Mouse (Mus musculus) heart, postnatal 4 days (tissue): ENCODE results near the gene Igfbp1. TPM values are rescaled to one million over a fixed set of nuclear protein-coding genes. Genes with fewer than 3 reads are reported as not detected.

Experiments
- DNase-seq: peaks from one replicate; pipeline ENCODE4 v3.0.0; 2021
- total RNA-seq, 2 experiments: library from RNA; stranded (reverse); gene quantifications; 2 replicates each; pipeline ENCODE4 v1.2.3; 2021

Igfbp1 gene
- total RNA-seq, result not detected

DNA sequence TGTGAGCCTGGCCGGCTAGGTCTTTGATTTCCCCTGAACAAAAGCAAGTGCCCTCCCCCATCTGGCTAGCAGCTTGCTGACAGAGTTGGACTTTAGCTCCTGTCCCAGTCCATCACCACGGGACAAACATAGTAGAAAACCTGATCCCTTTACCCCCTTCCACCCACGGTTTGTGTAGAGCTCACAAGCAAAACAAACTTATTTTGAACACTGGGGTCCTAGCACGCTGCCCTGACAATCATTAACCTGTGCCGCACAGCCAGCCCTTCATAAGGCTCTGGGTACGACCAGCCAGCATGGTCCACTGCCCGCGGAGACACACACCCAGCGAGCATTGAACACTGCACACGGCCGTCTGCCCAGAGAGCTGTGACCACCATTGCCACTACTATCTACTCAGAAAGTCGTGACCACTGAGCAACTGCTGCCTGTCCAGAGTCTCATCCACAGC lies at the start of gene Igfbp1:
Gene Igfbp1 (plus strand): TSS at position 292 of the 451 bp plus-strand sequence.
- DNase-seq, result no peak

DNA sequence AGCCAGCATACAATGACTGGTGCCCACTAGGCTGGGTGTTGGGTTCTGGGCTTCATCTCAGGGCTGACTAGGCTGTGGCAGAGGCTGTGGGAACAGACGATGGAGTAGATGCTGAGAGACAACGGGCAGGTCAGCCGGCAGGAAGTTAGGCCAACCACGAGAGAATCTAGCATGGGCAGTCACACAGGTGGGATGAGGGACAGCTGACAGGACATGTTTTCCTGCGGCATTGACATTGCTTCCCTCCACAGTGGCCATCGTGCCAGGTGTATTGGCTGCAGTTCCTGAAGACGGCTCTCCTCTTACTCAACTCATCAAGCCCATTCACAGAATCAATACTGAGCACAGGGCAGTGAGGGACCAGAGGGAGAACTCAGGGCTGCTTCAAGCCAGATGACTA lies 49.6 kb upstream of the Igfbp1 start:
- no peak for DNase-seq

DNA sequence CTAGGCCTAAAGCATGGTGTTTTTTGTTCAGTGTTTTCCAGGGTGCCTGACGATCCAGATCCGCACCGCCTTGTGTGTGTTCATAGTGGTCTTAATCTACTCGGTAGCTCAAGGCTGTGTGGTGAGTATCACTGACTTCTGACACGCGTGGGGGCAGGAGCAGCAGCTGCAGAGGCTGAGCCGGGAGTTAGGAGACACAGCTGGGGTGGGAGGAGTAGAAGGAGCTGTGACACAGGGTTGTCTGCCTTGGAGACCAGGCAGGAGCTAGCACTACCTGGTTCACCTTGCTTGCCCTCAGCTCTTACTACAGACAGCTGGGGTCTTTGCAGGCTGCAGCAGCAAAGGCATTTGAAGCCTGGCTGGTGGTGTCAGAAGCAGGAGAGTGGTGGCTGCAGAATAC lies 48.1 kb upstream of the Igfbp1 start:
- no peak for DNase-seq

DNA sequence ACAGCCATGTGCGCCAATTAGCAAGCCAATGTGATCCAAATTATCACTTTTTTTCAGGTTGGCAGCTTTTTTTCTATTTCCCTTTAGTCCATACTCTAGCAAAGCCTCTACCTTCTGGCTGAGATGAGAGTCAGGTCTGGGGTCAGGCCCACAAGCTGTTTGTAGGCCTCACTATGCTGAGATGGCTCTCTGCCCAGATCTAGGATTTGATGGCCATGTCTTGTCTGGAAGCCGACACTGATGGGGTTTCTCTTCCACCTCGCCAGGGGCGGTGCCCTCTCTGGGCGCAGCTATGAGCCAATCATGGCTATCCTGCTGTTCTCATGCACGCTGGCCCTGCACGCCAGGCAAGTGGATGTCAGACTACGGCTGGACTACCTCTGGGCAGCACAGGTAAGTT lies 47.1 kb upstream of the Igfbp1 start:
- DNase-seq, result no peak

DNA sequence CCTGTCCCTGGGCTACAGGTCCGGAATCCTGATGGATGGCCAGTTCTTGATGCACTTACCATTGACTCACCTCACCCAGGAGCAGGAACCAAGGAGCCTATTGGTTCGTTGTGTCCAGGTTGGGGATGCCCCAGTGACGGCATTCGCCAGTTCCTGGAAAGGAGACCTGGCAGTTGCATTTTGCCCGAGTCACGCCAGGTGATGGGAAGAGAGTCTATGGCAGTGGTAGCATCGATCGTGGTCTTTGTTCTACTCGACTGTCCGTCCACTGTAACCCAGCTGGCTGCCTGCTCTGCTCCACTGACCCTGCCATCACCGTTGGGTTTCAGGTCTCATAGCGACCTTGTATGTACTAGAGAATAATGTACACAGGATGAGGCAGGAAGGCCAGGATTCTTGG lies 45.2 kb upstream of the Igfbp1 start:
- DNase-seq, result no peak

DNA sequence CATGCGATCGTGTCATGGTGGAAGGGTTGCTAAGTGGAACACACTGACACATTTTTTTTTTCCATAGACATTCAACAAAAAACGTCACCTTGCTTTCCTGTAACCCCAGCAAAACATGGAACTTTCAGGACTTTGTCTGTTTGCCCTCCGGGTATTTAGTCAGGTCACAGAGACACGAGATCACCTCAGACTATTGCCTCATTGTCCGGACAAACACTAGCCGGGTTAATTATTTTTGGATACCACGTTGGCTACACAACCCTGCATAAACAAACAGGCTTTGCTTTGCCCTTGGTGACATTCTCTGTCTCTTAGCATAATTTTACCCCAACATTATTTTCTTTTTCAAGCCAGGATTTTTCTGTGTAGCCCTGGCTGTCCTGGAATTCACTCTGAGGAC lies 44.5 kb upstream of the Igfbp1 start:
- DNase-seq, result no peak

DNA sequence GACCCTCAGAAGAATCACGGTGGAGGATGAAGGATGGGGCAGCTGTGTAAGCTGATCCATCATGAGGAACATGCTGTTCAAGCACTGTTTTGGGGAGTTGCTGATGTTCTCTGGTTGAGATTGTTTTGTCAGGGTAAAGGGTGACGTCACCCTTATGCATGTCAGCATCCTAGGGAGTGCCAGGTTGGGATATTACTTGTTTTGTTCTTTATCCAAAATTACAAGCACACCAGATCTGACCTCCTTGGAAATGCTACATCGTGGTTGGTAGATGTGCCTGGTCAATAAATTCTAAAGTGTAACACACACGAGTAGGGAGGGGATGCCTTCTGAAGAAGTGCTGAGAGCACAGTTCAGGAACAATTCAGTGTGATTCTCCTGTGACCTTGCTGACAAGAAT lies 41.2 kb upstream of the Igfbp1 start:
- no peak for DNase-seq

DNA sequence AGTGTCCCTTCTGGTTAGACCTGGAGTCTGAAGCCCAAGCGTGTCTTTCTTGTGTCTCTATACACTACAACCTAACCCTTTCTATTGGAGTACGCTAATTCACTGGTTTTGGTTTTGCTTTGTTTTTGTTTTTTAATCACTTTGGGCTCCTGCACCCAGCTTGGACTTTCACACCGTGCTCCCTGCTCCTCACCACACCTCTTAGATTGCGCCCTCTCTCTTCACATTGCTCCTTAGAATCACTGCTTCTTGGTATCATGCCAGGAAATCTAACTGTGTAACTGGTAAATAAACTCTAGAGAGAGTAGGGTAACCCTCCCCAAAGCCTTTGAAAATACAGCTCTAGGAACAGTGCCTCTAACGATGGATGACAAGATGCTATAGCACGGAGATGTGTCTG lies 39.4 kb upstream of the Igfbp1 start:
- no peak for DNase-seq

DNA sequence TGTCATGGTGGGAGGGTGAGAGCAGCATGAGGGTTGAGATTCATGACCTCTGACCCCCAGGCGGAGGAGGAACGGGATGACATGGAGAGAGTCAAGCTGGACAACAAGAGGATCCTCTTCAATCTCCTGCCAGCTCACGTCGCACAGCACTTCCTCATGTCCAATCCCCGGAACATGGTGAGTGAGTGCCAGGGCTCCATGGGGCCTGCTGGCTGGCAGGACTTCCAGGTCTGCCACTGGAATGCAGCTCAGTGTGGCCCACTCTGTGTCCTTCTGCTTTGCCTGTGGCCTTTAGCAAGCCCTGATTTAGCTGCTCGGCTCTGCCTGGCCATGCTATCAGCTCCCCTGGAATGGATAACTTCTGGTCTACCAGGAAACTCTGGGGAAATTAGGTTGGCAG lies 37.4 kb upstream of the Igfbp1 start:
- DNase-seq, result no peak

DNA sequence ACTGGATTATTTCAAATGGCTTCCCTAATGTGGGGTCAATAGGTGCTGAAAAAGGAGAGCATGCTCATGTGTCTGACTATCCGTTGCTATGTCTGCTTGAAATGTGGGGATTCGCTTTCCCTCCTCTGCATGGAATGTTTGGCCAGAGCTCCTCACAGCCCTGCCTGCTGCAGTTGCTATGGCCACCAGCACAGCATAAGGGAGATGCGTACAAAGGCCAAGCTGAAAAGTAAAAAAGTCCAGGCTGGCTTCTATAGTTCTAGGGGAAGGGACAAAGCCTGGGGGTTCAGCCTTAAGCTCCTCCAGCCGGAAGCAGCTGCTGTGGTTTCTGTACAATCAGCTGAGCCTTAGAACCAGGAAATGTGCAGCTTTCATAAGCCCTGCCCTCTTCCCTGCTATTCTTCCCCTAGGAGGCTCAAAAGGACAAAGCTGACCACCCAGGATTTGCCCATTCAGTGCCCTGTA lies 36.9 kb upstream of the Igfbp1 start:
- DNase-seq, result peak; percentile 9

DNA sequence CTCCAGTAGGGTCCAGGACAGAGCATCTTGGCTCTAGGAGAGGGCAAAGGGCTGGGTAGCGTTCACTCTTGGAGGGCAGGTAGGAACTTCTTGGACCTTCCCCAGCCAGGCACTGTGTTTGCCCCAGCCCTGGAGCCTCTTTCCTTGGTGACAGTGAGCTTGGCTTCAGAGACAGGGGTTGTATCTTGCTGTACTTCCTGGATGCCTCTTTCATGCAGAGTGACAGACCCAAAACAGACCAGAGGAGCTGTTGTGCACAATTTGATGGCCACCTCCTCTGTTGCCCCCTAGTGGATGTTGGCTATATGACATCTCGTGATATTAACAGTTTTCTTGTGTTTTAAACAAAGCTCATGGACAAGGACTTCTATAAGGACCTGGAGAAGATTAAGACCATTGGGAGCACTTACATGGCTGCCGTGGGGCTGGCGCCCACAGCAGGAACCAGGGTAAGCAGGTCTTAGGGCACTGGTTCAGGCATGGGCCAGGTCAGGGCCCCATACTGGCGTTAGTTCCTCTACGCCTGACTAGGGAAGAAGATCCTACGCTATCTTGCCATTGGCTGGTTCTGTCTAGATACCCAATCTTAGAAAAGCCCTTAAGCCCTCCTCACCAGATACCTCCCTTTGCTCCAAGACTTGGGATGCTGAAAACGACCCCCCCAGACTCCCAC lies 35.9 kb upstream of the Igfbp1 start:
- peak; percentile 30 for DNase-seq

DNA sequence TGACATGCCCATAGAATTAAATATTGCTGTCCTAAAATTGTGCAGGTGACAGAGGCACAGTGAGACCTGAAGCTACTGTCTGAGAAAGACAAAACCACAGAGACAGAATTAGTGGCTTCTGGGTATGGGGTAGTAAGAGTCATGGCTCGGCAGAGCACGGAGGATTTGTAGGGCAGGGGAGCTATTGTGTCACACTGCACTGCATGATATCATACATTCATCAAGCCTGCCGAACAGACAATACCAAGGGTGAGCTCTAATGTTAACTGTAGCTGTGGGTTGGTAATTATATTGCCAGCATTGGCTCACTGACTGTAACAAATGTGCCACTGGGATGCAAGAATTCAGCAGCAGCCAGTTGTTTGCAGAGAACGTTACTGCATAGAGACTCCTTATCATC lies 33.2 kb upstream of the Igfbp1 start:
- no peak for DNase-seq

DNA sequence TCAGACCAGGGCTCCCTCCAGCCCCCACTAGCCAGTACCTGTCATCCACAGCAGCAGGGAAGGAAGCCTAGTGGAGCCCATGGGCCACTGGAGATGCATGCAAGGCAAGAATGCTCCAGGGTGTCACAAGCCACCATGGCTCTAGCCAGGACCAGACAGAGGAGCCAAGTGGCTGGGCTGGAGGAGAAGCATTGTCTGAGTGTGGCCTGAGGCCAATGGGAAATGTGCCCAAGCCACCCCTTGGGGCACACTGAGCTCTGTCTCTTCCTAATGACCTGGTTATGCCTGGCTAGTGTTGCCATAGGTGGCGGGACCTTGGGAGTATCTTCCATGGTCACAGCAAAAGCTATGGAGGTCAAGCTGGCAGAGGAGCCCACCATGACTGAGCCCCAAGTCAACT lies 27.9 kb upstream of the Igfbp1 start:
- no peak for DNase-seq

DNA sequence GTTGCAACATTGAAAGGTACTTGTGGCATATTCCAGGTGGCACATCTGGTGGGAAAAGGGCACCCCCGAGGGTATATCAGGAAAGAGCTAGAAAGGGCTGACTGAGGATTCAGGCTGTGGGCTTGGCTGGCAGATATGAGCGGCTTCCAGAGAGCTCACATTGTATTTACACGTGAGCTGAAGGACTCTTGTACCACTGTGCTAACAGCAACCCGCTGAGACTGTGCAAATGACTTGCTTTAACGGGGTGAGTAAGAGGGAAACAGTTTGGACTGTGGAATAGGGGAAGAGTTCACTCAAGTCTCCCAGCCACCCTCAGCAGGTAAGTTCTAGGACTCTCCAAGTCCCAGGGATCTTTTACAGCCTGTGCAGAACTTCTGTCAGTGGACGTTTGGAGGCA lies 23.9 kb upstream of the Igfbp1 start:
- no peak for DNase-seq

DNA sequence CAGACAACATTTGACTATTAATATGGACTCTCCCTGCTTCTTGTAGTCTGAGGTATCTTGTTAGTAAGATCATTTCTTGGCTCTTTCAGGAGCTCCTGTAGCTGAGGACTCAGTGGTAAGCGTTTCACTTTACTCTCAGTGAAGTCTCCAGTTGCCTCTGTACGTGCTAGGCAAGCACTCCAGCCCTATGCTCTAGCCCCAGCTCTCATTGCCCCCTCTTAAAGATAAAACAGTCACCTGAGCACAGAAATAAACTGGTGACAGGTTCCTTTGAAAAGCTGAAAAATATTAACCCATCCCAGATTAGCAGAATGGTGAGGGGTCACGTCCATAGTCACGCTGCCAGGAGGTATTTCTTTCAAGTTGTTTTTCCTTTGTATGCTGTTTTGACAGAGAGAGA lies 18.9 kb upstream of the Igfbp1 start:
- DNase-seq, result no peak

DNA sequence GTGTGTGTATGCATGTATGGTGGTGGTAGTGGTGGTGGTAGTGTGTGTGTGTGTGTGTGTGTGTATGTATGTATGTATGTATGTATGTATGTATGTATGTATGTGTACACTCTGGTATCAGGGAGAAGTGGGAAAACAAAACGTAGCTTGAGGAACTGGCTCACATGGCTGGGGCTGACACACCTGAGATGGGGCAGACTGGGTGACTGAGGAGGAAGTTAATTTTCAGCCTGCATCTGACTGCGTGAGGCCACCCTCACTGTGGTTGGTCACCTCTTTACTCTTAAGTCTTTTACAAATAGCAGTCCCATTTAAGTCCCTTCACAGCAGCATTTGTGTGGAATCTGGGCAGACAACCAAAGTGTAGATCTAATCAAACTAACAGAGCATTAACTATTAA lies 18.3 kb upstream of the Igfbp1 start:
- no peak for DNase-seq

DNA sequence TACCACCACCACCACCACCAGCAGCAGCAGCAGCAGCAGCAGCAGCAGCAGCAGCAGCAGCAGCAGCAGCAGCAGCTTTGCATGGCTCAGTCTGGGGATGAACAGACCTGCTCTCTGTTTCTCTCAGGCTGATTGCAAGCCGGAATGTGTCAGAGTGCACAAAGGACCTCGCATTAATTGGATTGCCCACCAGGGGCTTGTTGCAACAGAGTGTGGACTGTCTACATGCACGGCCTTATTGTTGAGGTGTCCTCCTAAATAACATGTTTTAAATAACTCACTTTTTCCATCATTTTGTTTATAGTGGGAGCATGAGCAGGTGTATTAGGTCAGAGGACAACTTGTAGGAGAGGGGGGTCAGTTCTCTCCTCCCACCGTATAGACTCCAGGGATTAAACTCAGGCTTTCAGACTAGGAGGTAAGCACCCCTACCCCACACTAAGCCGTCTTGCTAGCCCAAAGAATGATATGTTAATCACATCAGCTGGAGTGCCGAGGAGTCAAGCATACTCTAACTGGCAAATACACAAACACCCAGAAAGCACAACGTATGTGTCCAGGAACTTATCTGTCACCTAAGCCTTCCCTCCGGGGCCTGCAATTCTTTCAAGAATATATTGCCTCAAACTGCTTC lies 15.1 kb upstream of the Igfbp1 start:
- no peak for DNase-seq

DNA sequence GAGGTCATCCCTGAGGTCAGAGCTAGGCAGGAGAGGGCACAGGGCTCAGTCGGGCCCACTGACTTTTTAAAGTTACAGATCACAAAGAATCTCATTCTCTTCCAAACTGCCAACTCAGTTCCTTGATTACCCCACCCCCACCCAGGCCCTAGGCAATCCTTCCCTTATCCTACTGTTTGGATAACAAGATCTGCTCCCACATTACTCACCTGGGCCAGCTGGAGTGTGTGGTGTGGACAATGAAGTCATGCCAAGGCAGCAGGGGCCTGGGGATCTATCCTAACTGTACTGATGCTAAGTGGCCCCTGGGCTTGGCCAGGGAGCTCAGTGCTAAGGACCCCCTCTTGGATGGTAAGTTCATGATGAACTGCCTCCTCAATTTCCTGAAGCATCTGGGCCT lies 13.2 kb upstream of the Igfbp1 start:
- no peak for DNase-seq

DNA sequence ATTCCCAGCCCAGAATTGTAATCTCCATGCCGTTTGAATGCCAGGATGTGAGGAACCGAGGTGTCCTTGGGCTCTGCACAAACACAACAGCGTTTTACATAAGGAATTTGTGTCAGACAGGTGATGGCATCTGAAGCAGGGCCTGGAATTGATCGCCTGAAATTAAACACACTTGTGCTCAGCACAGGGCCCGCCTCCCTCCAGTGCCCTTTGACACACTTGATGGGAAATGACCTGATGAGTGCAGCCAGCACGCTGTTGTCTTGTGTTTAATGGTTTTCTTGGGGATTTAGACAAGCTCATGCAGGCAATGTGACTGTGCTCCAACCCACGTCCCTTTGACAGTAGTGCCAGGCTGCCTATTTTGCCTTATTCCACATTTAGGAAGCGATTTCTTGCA lies 10.1 kb upstream of the Igfbp1 start:
- DNase-seq, result no peak

DNA sequence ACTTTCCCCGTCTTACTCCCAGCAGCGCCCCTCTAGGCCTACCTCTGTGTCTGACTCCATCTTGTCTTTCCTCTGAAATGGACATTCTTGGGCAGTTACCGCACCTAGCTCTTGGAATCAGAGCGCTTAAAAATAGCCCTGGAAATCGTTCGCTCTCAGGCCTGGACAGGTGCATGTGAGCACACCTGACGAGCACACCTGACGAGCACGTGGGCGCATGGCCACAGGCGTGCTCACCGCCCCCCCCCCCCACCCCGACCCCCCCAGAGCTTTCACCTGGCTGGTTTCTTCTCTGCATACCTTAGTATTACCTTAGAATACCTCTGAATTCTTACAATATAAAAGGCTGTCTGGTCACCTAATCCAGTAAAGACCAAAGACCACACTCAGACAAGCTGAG lies 9.1 kb upstream of the Igfbp1 start, which contains the start of gene Gm11985:
Gene Gm11985 (minus strand): TSS at position 101 of the 400 bp plus-strand sequence.
- no peak for DNase-seq

DNA sequence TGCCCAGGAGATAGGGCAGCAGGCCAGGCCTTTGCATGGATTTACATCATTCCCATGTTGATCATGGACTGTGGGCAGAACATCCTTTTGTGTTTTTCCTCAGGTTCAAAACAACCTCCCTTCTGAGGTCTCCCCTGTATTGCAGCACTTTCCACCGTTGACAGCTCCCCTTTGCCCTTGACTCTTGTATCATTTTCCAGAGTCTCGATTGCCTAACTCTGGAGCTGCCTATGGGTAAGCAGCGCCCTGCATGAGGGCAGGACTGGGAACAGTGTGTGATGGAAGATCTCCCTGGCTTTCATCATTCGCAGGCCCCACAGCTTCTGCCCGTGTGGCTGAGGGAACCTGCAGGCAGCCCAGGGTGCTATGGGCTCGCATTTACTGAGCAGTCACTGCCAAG lies 4.9 kb upstream of the Igfbp1 start:
- DNase-seq, result no peak

DNA sequence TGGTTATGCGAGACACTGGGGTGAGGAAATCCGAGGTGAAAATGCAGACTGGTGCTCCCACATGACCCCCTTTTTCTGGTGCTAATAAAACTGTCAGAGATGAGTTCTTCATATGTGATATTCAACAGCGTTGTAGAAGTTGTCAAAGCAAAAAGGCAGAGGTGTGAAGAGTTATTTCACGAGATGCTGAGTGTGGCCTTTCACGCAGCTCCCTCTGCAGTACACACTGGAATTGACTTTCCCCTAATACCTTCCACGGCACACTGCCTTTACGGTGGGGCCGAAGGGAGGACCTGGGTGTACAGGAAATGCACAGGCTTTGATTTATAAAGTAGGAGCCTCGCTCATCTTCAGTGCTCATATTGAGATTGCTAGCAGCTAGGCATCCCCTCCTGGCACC lies 4.4 kb upstream of the Igfbp1 start:
- DNase-seq, result no peak

DNA sequence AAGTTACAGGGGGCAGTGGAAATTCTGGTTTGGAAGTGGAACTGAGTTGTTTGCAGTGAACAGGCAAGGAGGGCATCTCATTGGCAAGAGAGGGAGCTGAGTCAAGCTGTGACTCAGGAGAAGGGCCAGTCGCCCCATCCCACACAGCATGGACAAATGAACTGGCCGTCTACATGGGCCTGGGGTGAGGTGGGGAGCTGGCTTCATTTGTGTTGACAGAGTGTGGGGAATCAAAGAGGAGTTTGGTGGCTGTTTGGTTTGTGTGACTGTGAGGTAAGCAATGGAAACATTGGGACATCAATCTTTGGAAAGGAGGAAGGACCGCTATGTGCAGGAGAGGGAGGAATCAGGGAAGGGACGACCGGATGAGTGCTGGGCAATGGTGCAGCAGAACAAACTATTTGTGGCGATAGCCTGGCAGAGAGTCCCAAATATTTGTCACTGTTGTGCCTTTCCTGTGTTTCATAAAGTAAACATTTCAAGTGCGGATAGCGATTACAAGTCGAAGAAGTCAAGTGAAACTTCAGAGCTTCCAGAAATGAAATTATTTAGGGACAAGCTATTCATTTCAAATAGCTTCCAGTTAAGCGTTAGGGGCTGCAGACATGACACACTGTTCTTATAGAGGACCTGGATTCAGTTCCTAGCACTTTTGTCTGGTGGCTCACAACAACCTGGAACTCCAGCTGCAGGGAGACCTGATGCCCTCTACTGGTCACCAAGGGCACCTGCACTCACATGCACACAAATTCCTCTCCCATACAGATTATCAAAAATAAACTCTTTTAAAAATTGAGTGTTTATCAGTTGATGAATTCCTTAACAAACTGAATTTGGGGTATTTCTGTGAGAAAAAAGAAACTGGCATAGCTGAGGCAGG lies 2.9 kb upstream of the Igfbp1 start:
- no peak for DNase-seq

DNA sequence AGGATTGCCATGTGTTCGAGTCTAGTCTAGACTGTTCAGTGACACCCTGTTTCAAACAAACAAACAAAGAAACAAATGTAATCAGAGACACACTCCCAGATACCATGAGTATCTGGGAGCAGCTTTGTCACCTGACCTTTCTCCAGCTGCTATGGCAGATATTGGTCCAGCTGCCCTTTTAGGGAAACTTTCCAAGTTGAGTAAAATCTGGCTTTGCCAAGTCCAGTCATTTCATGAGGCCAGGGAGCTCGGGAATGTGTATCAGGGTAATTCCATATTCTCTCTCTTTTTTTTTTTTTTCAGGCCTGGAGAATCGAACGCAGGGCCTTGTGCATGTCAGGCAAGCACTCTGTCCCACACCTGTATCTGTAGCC lies 2.3 kb upstream of the Igfbp1 start:
- DNase-seq, result no peak
